Mouse (Mus musculus): Measurements from ENCODE around the gene Rsad2.

GRCm38 (mm10) chr12:26452951-26453350, 3.3 kb downstream of the Rsad2 start:
- TF ChIP-seq POLR2A (IDR thresholded peaks at IDR 0.05; ENCODE audit: control insufficient read depth, extremely low read depth, insufficient read depth, low read length, poor library complexity): no peak
- TF ChIP-seq CTCF (IDR thresholded peaks at IDR 0.05; ENCODE audit: borderline replicate concordance, control insufficient read depth, extremely low read depth, insufficient read depth, low read length, poor library complexity): no peak
